28 mouse cellular contexts compared by ENCODE assay signal in the genomic region with DNA sequence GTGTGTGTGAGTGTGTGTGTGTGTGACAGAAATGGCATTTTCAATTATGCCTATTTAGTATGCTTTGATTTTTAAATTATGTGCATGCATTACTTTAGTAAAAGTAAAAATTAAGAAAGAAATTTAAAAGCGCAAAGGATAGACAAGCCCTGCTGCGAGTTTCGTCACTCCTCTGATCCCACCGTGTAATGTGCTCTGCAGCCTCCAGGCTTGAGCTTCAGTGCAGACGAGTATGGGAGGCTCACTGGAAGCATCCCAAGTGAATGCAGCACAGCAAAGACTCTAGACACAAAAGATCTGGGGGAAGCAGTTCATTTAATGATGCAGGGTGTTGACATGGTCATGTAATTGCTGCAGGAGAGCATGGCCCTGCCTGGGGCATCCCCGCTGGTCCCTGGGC.
A peak's percentile ranks its signal among the peaks of the same experiment; 100 is the strongest.
DNase-seq lines count a peak whose midpoint lies in the region; ATAC-seq and TF ChIP-seq lines count a peak whose summit lies in the region.
"Had no signal": no experiment of that assay in that cellular context is flagged by ENCODE, and none has a peak within 500 bp of the region (broad histone marks: within the 10 kb centered on the region; RNA-seq: fewer than 3 reads in every experiment).

No protein-coding gene starts in this region.

- no peak overlapping the region for H3K4me3 ChIP-seq in left cerebral cortex, adult 2 months
- no peak overlapping the region for H3K4me3 ChIP-seq in midbrain, embryonic 14.5 days (replicated peaks; ENCODE audit: low read depth, low read length)
- no peak overlapping the region for H3K4me3 ChIP-seq in midbrain, postnatal 0 days (ENCODE audit: low read depth, low read length)
- no peak overlapping the region for H3K4me3 ChIP-seq in midbrain, embryonic 16.5 days (ENCODE audit: low read depth, low read length)
- H3K4me3 ChIP-seq: embryonic facial prominence, embryonic 10.5 days; embryonic facial prominence, embryonic 13.5 days; erythroblast, embryonic 14.5 days; forebrain, embryonic 12.5 days; heart, embryonic 12.5 days; heart, embryonic 15.5 days; hindbrain, embryonic 10.5 days had no signal

- WGBS in midbrain, embryonic 14.5 days = 72% methylated on average over 6 of the region's 6 CpGs
- 65% methylated on average over 6 of the region's 6 CpGs for WGBS in midbrain, postnatal 0 days
- 63% methylated on average over 6 of the region's 6 CpGs for WGBS in midbrain, embryonic 16.5 days

- no peak overlapping the region for H3K9ac ChIP-seq in midbrain, embryonic 14.5 days (replicated peaks; ENCODE audit: low read length)
- no peak overlapping the region for H3K9ac ChIP-seq in midbrain, postnatal 0 days (replicated peaks; ENCODE audit: low read length, poor library complexity, severe bottlenecking)
- H3K9ac ChIP-seq in midbrain, embryonic 16.5 days (ENCODE audit: low read depth, low read length) = no peak overlapping the region
- H3K9ac ChIP-seq: embryonic facial prominence, embryonic 13.5 days; forebrain, embryonic 12.5 days; heart, embryonic 12.5 days; heart, embryonic 15.5 days; hindbrain, embryonic 14.5 days had no signal

- H3K4me2 ChIP-seq in midbrain, embryonic 14.5 days (ENCODE audit: low read length) = no peak overlapping the region
- H3K4me2 ChIP-seq in midbrain, postnatal 0 days (ENCODE audit: low read depth, low read length, poor library complexity, severe bottlenecking) = no peak overlapping the region
- no peak overlapping the region for H3K4me2 ChIP-seq in midbrain, embryonic 16.5 days (ENCODE audit: low read length)
- H3K4me2 ChIP-seq: embryonic facial prominence, embryonic 13.5 days; forebrain, embryonic 12.5 days; heart, embryonic 12.5 days; heart, embryonic 15.5 days; hindbrain, embryonic 14.5 days had no signal

- H3K27ac ChIP-seq in left cerebral cortex, adult 2 months = no peak overlapping the region
- H3K27ac ChIP-seq in midbrain, embryonic 14.5 days (replicated peaks; ENCODE audit: low read depth, low read length) = 0 out of 2 replicates have a peak overlapping the region, but pooled peaks have one; percentile 33
- H3K27ac ChIP-seq in midbrain, postnatal 0 days (ENCODE audit: low read depth, low read length) = no peak overlapping the region
- H3K27ac ChIP-seq in midbrain, embryonic 16.5 days (ENCODE audit: low read length) = 0 out of 2 replicates have a peak overlapping the region, but pooled peaks have one; percentile 34
- H3K27ac ChIP-seq: embryonic facial prominence, embryonic 10.5 days; embryonic facial prominence, embryonic 13.5 days; forebrain, embryonic 12.5 days; heart, embryonic 15.5 days; hindbrain, embryonic 10.5 days; hindbrain, embryonic 14.5 days had no signal

- peak; percentile 62; the same call in 1 of the 2 replicates for ATAC-seq in frontal cortex, adult (ENCODE audit: low TSS enrichment)
- ATAC-seq in midbrain, embryonic 14.5 days (ENCODE audit: low FRiP score, low TSS enrichment) = no peak
- no peak for ATAC-seq in midbrain, postnatal 0 days (ENCODE audit: low FRiP score)
- ATAC-seq in midbrain, embryonic 16.5 days = peak; percentile 59; the same call in 1 of the 2 replicates
- ATAC-seq: CD4-positive, CD25-positive, alpha-beta regulatory T cell, adult 4 months had no signal

- peak; percentile 14; the same call in 1 of the 2 replicates for TF ChIP-seq CTCF in left cerebral cortex, adult 2 months (IDR thresholded peaks at IDR 0.05)
- no peak for TF ChIP-seq CTCF in midbrain, postnatal 0 days (IDR thresholded peaks at IDR 0.05)

- intact Hi-C loops in left cerebral cortex, adult 2 months (cut with DNase I) = no loop called here
- intact Hi-C loops in left cerebral cortex, postnatal 10 days (cut with DNase I) = no loop called here

- H3K9me3 ChIP-seq in midbrain, embryonic 14.5 days (ENCODE audit: control insufficient read depth, low read length) = peaks cover 8% of the 10 kb centered on the region
- H3K9me3 ChIP-seq in midbrain, postnatal 0 days (ENCODE audit: low read length) = no peaks in the 10 kb centered on the region
- H3K9me3 ChIP-seq in midbrain, embryonic 16.5 days (replicated peaks; ENCODE audit: control insufficient read depth, low read length, poor library complexity, severe bottlenecking) = 0 out of 2 replicates have a peak, but pooled peaks cover 6% of the 10 kb centered on the region
- H3K9me3 ChIP-seq: embryonic facial prominence, embryonic 13.5 days had no signal

- no peaks in the 10 kb centered on the region for H3K27me3 ChIP-seq in midbrain, embryonic 14.5 days (ENCODE audit: control insufficient read depth, insufficient read depth, low read length)
- no peaks in the 10 kb centered on the region for H3K27me3 ChIP-seq in midbrain, postnatal 0 days (ENCODE audit: insufficient read depth, low read length)
- H3K27me3 ChIP-seq in midbrain, embryonic 16.5 days (ENCODE audit: control insufficient read depth, insufficient read depth, low read depth, low read length) = no peaks in the 10 kb centered on the region
- H3K27me3 ChIP-seq: embryonic facial prominence, embryonic 13.5 days; forebrain, embryonic 12.5 days; heart, embryonic 12.5 days had no signal

- no peak for DNase-seq in frontal cortex, postnatal 25 days (ENCODE audit: low spot score in 2 of 2)
- DNase-seq in left cerebral cortex, adult 2 months (ENCODE audit: extremely low spot score in 1 of 2, low spot score in 2 of 2) = no peak
- no peak for DNase-seq in left cerebral cortex, postnatal 10 days (ENCODE audit: extremely low spot score in 1 of 2, low spot score in 2 of 2)
- peak; percentile 36 for DNase-seq in midbrain, embryonic 14.5 days
- no peak for DNase-seq in midbrain, postnatal 0 days (ENCODE audit: low spot score)
- no peak for DNase-seq in right cerebral cortex, postnatal 36 days (ENCODE audit: low spot score in 2 of 2)
- DNase-seq: adrenal gland, adult 2 months; adrenal gland, postnatal 14 days; cerebellum, adult 11-12 months; cerebellum, adult 8-10 months; cerebellum, postnatal 10 days; cerebellum, postnatal 36 days; embryo, embryonic 11 days; gastrocnemius, postnatal 25 days; heart, adult 18-20 months; heart, postnatal 10 days; heart, postnatal 36 days had no signal

- H3K4me1 ChIP-seq in midbrain, embryonic 14.5 days (ENCODE audit: control insufficient read depth, insufficient read depth, low read length) = peaks cover 9% of the 10 kb centered on the region
- H3K4me1 ChIP-seq in midbrain, postnatal 0 days (ENCODE audit: insufficient read depth, low read length) = no peaks in the 10 kb centered on the region
- no peaks in the 10 kb centered on the region for H3K4me1 ChIP-seq in midbrain, embryonic 16.5 days (ENCODE audit: control insufficient read depth, insufficient read depth, low read length)
- H3K4me1 ChIP-seq: forebrain, embryonic 12.5 days had no signal

- H3K36me3 ChIP-seq in midbrain, embryonic 14.5 days (ENCODE audit: control insufficient read depth, insufficient read depth, low read length) = no peaks in the 10 kb centered on the region
- H3K36me3 ChIP-seq in midbrain, postnatal 0 days (ENCODE audit: insufficient read depth, low read length) = no peaks in the 10 kb centered on the region
- no peaks in the 10 kb centered on the region for H3K36me3 ChIP-seq in midbrain, embryonic 16.5 days (ENCODE audit: control insufficient read depth, insufficient read depth, low read length)
- H3K36me3 ChIP-seq: heart, embryonic 12.5 days; heart, embryonic 15.5 days had no signal

Comparison
In these comparisons a context has a peak if more than half of its experiments do, and no peak if none do; other contexts are left out.
1. ATAC-seq: peak in frontal cortex, adult (single experiment) and midbrain, embryonic 16.5 days (single experiment); none in midbrain, embryonic 14.5 days (single experiment) and midbrain, postnatal 0 days (single experiment).
2. H3K27ac ChIP-seq: peak in midbrain, embryonic 14.5 days (single experiment) and midbrain, embryonic 16.5 days (single experiment); none in left cerebral cortex, adult 2 months (single experiment) and midbrain, postnatal 0 days (single experiment).